Mouse (Mus musculus) spleen, adult 2 months (tissue): ENCODE measurements around the gene Itpr1.

Experiments
- CTCF ChIP-seq: fragments of 200-500 bp; IDR thresholded peaks from 2 replicates; pipeline ENCODE4 v1.5.1; 2011; ENCODE audit warnings: mild to moderate bottlenecking, inconsistent platforms; ENCODE audit not compliant: insufficient read depth, insufficient read length, insufficient replicate concordance; ENCODE audit errors: extremely low read depth
- POLR2A ChIP-seq: fragments of 200-500 bp; IDR thresholded peaks from 2 replicates; pipeline ENCODE4 v1.6.1; 2011; ENCODE audit warnings: low read depth, low read length, inconsistent platforms

DNA sequence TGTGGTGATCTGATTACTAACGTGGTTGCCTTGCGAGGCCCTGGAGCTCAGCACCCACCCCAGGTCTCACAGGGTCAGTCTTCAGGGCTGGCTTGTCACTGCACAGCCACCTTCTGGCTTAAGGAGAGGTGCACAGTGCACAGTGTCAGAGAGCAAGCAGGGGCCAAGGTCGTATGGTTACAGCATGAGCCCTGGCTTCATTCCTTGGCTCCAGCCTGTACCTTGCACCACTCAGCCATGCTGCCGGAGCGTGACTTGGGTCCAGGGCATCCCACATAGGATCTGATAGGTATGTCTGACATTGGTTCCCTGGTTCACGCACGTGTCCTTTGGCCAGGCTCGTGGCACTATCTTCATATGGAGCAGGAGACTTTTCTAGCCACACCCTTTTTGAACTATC, 217.1 kb downstream of the Itpr1 start:
- TF ChIP-seq CTCF (no peak), POLR2A (no peak)
